Mouse (Mus musculus) spleen, postnatal 4 days (tissue): ENCODE measurements at regions not wholly inside any gene's neighbourhood (a gene's known extent, or its start where the extent isn't known, plus 50 kb on each side); places are given as distances from the start of the nearest gene placed in this dataset.

ENCODE experiments used
- DNase-seq, 2 experiments: peaks; one replicate each; pipeline ENCODE4 v3.0.0; 2022; ENCODE audit warnings: low spot score in 2 of 2

DNA sequence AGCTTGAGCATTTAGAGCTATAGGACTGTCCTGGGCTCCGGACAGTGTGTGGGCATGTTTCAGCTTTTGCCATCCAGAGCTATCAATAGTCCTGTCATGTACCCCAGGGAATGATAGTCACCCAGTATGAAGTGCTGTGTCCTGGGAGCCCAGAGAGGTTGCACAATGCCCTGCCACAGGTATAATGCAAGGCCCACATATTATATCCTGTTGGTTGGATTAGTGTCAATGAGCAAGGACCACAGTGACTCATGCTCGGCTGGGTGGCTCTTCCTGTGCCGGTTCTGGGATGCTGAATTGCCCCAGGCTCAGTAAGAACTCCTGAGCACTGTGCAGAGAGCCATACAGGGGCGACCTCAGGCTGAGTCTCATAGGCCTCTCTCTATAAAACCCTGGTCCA, 54.5 kb upstream of the Ccnd1 start:
- no peak for DNase-seq

DNA sequence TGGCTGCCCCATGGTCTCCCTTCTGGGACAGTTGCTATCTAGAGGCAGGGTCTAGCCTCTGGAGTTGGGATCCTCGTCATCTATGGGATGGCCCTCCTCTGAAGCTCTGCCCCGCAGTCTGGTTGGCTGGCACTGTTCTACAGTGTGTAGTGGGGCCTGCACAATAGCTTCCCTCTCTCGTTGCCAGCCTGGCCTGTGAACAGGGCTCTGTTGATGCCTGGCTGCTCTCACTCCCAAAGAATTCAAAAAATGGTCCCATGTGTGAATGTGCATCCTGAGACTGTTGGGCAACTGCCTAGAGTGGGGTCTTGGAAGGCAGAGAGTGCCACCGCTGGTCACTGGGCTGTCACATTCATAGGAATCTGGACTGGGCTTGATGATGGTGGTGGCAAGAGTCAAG, 53.8 kb upstream of the Ccnd1 start:
- no peak for DNase-seq

- DNase-seq = no peak
These were observed 52.0 kb upstream of the Ccnd1 start for GRCm38 (mm10) chr7:144991760-144992159.
